Mouse (Mus musculus) megakaryocyte progenitor cell, adult 5-6 weeks (primary cell): ENCODE results near the gene Cyct. TPM values are rescaled to one million over a fixed set of nuclear protein-coding genes. Genes with fewer than 3 reads are reported as not detected.

Source experiments
- ATAC-seq: replicated peaks from 2 replicates; pipeline ENCODE4 v1.8.0; 2016; ENCODE audit warnings: mild to moderate bottlenecking, moderate TSS enrichment, inconsistent platforms; ENCODE audit not compliant: poor library complexity
- total RNA-seq, 2 experiments: library from RNA; stranded (forward) in 1 of 2; stranded (reverse) in 1 of 2; fragments of 157-497, 149-512 nt in 1 of 2; fragments of 200-1000 nt in 1 of 2; gene quantifications; 2 replicates each; pipeline versions ENCODE4 v1.2.3 to v1.2.4; 2015 to 2017

Gene Cyct
- total RNA-seq (2015) (not detected in 2 replicates), total RNA-seq (2017) (not detected in 2 replicates)

- no peak for ATAC-seq
These were observed at the start of gene Cyct for GRCm38 (mm10) chr2:76360226-76360625. Cyct (minus strand) TSS chr2:76360450.

GRCm38 (mm10) chr2:76409986-76410385, 49.7 kb upstream of the Cyct start:
- ATAC-seq = no peak

- ATAC-seq = no peak
These were observed 49.3 kb upstream of the Cyct start for GRCm38 (mm10) chr2:76409526-76409925.

- peak; percentile 56 for ATAC-seq
These were observed 46.7 kb upstream of the Cyct start for GRCm38 (mm10) chr2:76406937-76407441.

DNA sequence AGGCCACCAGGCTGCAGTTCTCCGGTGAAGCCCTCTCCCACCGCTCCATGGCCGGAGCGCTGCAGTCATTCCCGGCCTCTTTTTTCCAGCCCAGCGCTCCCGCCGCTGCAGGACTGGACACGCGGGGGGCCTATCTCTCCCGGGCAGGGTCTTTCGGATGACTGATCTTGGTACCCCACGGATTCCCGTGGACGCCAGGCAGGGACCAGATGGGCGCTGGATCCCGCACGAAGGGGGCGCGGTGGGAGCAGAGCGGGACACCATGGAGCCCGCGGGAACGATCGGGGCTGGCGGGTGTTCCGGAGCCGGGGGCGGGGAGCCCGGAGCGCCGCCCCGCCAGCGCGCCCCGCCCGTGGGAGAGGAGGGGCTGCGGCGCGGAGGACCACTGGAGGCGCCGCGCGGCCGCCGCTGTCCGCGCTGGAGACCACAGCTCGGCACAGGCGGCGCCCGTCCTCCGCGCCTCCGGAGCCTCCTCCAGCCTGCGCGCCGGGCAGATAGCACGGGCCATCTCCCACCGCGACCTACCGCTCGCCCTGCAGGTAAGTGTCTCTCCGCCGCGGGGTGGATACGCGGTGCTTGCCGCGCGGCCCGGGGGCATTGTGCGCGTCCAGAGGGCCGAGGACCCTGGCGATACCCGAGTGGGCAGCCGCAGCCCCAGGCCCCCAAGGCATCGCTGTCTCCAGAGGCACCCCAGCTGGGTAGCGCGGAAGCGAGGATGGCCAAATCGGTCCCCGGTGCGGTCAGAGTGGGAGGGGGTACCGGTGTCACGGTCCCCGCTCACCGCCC, 46.1 kb upstream of the Cyct start, which contains the start of gene Osbpl6:
Gene Osbpl6, plus strand, starts transcription at position 358 of the 786 bp plus-strand sequence.
- peak; percentile 53 for ATAC-seq

DNA sequence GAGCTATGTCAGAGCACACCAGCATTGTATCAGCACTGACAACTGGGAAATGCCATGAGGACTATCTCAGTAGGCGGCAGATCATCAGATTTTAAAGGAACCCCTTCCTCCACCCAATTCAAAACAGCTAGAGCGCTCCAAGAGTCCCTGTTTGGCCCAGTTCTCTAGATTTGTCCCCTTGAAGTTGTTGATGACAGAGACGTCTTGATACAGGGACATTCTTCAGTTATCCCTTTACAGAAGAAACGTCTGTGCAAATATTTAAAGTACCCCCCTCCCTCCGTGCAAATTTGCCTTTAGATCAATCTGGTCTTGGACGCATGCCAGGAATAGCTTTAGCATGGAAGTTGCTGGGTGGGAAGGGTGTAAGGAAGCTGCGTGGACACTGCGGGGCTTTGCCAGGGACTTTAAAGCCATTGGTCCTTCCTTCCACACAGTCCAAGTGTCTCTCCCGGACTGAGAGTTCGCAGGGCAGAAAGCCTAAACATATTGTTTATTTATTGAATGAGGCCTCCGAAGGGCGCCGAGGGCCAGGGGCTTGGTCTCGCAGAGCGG, 45.4 kb upstream of the Cyct start:
- ATAC-seq = no peak

- no peak for ATAC-seq
These were observed 39.9 kb upstream of the Cyct start for GRCm38 (mm10) chr2:76400178-76400577.

DNA sequence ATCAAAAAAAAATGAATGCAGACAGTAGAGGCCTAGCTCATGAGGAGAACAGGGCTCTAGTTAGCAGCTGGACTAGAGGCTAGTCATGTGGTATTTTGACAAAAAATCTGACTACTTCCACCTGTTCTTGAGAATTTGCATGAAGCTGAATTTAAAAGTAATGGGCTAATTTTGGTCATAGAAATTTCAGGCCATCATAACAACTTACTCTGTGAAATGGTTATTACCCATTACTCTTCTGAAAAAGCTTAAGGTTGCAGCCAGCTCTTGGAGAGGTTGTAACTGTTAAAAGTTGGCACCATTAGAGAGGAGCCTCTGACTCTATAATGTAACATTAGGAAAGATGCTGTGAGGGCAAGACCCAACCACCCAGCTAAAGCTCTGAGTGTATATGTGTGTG, 26.3 kb upstream of the Cyct start:
- no peak for ATAC-seq

GRCm38 (mm10) chr2:76378646-76379045, 18.4 kb upstream of the Cyct start:
- no peak for ATAC-seq

DNA sequence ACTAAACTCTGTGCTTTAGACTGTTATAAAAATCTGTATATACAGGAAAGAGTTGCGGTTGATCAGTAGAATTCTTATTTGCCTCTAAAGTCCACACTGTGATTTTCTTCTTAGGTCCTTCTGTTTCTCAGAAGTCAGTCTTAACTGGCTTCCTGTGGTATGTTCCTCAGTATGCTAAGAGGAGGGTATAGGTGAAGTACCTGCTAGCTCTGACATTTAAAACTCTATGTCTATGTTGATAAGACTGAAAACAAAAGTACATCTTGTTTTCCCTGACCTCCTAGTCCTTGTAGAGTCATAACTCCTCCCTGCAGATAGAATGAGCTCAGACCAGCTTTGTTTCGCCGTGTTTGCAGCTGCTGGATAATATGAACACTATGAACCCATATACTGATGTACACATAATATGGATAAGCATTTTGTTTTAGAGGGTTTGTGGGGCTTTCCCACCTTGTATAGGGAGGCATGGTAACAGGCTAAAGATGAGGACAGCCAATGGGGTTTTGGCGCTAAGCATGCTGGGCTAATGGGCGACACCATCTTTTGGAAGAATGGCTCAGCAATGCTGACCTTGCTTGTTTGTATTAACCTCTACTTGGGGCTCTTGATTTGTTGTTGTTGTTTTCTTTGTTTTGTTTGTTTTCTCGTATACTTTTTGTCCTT, 14.4 kb upstream of the Cyct start:
- ATAC-seq = no peak

- ATAC-seq = peak; percentile 66
These were observed 12.0 kb upstream of the Cyct start for GRCm38 (mm10) chr2:76372244-76372643.

GRCm38 (mm10) chr2:76370656-76370922, 10.3 kb upstream of the Cyct start:
- peak; percentile 19 for ATAC-seq

DNA sequence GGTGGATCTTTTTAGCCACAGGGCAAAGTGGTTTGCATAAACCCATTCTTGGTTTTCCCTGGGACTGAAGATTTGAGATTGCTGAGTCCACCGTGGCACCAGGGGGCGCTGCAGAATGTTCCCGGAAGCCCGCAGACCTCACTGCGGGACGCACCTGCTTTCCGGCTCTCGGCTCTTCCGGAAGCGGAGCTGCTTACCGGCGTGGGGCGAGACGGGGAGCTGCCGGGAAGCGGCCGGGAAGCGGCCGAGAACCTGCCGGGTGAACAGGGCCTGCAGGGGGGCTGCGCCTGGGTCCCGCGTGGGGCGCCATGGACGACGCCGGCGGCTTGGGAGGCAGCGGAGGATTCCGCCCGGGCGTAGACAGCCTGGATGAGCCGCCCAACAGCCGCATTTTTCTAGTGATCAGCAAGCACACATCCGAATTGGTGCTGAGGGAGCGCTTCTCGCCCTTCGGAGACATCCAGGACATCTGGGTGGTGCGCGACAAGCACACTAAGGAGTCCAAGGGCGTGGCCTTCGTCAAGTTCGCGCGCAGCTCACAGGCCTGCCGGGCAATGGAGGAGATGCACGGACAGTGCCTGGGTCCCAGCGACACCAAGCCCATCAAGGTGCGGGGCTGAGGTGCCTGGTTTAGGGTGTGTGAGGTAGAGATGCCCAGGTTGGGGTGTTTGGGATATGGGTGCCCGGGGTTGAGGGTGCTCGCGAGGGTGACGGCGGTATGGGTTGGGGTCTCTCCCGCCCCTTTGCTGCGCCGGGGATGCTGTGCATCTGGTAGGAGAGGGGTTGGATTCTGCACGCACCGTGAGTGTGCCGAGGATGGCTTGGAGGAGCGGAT, 9.8 kb upstream of the Cyct start, which contains the start of gene Rbm45:
Gene Rbm45, plus strand, starts transcription at position 164 of the 835 bp plus-strand sequence.
- ATAC-seq = peak; percentile 82

- ATAC-seq = no peak
These were observed 8.8 kb upstream of the Cyct start for GRCm38 (mm10) chr2:76368861-76369660.

- peak; percentile 61 for ATAC-seq
These were observed 7.1 kb upstream of the Cyct start for GRCm38 (mm10) chr2:76367188-76367922.

DNA sequence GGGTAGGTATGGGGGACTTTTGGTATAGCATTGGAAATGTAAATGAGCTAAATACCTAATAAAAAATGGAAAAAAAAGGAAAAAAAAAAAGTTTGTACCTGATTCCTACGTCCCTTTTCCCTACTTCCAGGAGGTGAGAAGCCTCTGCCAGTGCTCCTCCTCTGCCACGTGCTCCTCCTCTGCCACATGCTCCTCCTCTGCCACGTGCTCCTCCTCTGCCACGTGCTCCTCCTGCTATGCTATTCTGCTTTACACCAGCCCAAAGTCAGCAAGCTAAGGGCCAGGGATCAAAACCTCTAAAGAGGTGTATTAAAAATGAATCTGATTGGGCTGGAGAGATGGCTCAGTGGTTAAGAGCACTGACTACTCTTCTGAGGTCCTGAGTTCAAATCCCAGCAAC, 5.6 kb upstream of the Cyct start:
- no peak for ATAC-seq

- ATAC-seq = peak; percentile 42; the same call in 1 of the 2 replicates
These were observed 1.9 kb upstream of the Cyct start for GRCm38 (mm10) chr2:76362111-76362510.

DNA sequence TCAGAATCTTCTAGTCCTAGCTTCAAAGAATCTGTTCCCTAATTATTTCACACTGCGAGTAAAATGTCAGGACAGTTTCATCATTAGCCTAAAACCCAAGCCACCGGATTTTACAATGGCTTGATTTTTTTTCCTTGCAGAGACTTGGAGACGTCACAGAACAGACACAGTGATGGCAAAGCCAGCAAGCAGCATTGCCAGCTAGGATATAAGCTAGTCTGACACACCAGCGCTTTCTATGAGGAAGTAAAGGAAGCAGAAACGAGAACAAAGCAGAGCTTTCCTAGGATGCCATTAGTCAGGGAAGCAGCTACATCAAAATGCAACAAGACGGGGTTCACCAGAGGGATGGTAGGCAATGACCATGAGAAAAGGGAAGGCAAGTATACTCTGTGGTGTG, 12.4 kb downstream of the Cyct start:
- no peak for ATAC-seq

GRCm38 (mm10) chr2:76342146-76342545, 18.1 kb downstream of the Cyct start:
- no peak for ATAC-seq
